Mouse (Mus musculus) hindbrain, embryonic 14.5 days (tissue): ENCODE results near the gene Tmem30b. TPM values are rescaled to one million over a fixed set of nuclear protein-coding genes. Genes with fewer than 3 reads are reported as not detected.

Source experiments
- ATAC-seq: fragments of 200-750 bp; cut with Nextera tagmentation; 2 replicates; pipeline ENCODE4 v1.8.0; 2017; ENCODE audit warnings: moderate number of reproducible peaks, mild to moderate bottlenecking, moderate TSS enrichment, moderate library complexity; ENCODE audit not compliant: low FRiP score
- DNase-seq: peaks from one replicate; pipeline ENCODE4 v3.0.0-alpha.2; 2015; ENCODE audit warnings: low spot score
- H3K27ac ChIP-seq: fragments of 300-500 bp; sonication (generic); 2 replicates; pipeline ENCODE4 v1.5.1; 2014; ENCODE audit warnings: mild to moderate bottlenecking, moderate library complexity
- H3K27me3 ChIP-seq: fragments of 300-500 bp; sonication (generic); 2 replicates; pipeline ENCODE4 v1.6.1; 2014; ENCODE audit warnings: mild to moderate bottlenecking, low read length, mixed read lengths; ENCODE audit not compliant: control insufficient read depth, insufficient read depth
- H3K36me3 ChIP-seq: fragments of 300-500 bp; sonication (generic); replicated peaks from 2 replicates; pipeline ENCODE4 v1.6.1; 2014; ENCODE audit not compliant: control insufficient read depth, insufficient read depth
- H3K4me1 ChIP-seq: fragments of 300-500 bp; sonication (generic); replicated peaks from 2 replicates; pipeline ENCODE4 v1.6.1; 2014; ENCODE audit warnings: antibody characterized with exemption, low read length, mixed read lengths; ENCODE audit not compliant: control insufficient read depth, insufficient read depth
- H3K4me2 ChIP-seq: fragments of 300-500 bp; sonication (generic); replicated peaks from 2 replicates; pipeline ENCODE4 v1.6.1; 2014; ENCODE audit warnings: mild to moderate bottlenecking, moderate library complexity
- H3K4me3 ChIP-seq: fragments of 300-500 bp; sonication (generic); replicated peaks from 2 replicates; pipeline ENCODE4 v1.5.1; 2014; ENCODE audit warnings: mild to moderate bottlenecking, low read length
- H3K9ac ChIP-seq: fragments of 300-500 bp; sonication (generic); 2 replicates; pipeline ENCODE4 v1.6.1; 2014
- H3K9me3 ChIP-seq: fragments of 300-500 bp; sonication (generic); 2 replicates; pipeline ENCODE4 v1.6.1; 2016; ENCODE audit warnings: low read length; ENCODE audit not compliant: control insufficient read depth
- WGBS: fragments of 180-500 bp; shearing (Covaris S2); extraction: QIAGEN DNeasy Blood & Tissue Kit; methylation state at CpG from one replicate; pipeline ENCODE4 v1.1.7; 2014; 5-methylcytosine and 5-hydroxymethylcytosine counted together
- polyA plus RNA-seq: library from polyadenylated mRNA; unstranded; fragments of >200 nt; fragmentation: Nextera tagmentation; extraction: Ambion mirVana; gene quantifications from 2 replicates; pipeline ENCODE4 v1.2.1, GENCODE M21; 2014

Gene Tmem30b
- polyA plus RNA-seq, 1 experiment from 2014 or later: 0.15 TPM

- ATAC-seq (no peak), DNase-seq (no peak)
- Histone ChIP-seq H3K4me2 (no peak overlapping the region), H3K9ac (no peak overlapping the region), H3K4me3 (no peak overlapping the region), H3K9me3 (no peaks in the 10 kb centered on the region), H3K4me1 (no peaks in the 10 kb centered on the region), H3K27me3 (no peaks in the 10 kb centered on the region), H3K27ac (no peak overlapping the region), H3K36me3 (no peaks in the 10 kb centered on the region)
- 76% methylated on average over 6 of the region's 6 CpGs for WGBS
These were observed 31.5 kb downstream of the Tmem30b start for GRCm38 (mm10) chr12:73514722-73515121.

DNA sequence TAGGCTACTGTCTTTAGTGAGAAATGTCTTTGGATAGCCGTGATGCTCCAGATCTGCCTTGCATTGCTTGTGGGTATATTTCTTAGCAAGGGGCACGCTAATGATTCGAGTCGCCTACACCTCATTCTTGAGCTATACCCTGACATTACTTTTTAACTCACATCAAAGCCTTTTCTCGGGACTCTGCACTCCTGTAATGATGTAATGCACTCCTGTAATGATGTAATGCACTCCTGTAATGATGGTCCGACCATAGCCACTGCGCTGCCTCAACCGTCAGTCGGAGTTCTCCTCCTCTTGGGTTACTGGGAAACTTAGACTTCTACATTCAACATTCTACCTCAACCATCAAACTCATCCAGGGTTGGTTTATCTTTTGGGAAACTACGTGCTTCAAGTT, 32.2 kb downstream of the Tmem30b start:
- no peak overlapping the region for H3K4me2 ChIP-seq
- no peak for DNase-seq
- H3K4me3 ChIP-seq: no peak overlapping the region
- H3K27ac ChIP-seq: no peak overlapping the region
- H3K27me3 ChIP-seq: no peaks in the 10 kb centered on the region
- WGBS: 92% methylated on average over 10 of the region's 10 CpGs
- ATAC-seq: no peak
- no peaks in the 10 kb centered on the region for H3K4me1 ChIP-seq
- H3K9ac ChIP-seq: no peak overlapping the region
- no peaks in the 10 kb centered on the region for H3K9me3 ChIP-seq
- no peaks in the 10 kb centered on the region for H3K36me3 ChIP-seq

- Histone ChIP-seq H3K27ac (no peak overlapping the region), H3K4me2 (no peak overlapping the region), H3K4me1 (no peaks in the 10 kb centered on the region), H3K36me3 (no peaks in the 10 kb centered on the region), H3K9ac (no peak overlapping the region), H3K27me3 (no peaks in the 10 kb centered on the region), H3K4me3 (no peak overlapping the region), H3K9me3 (no peaks in the 10 kb centered on the region)
- ATAC-seq: no peak
- no peak for DNase-seq
- WGBS: 82% methylated on average over 16 of the region's 16 CpGs
These were observed 34.6 kb downstream of the Tmem30b start for GRCm38 (mm10) chr12:73511467-73512047.

GRCm38 (mm10) chr12:73507105-73507504, 39.1 kb downstream of the Tmem30b start:
- Histone ChIP-seq H3K27me3 (no peaks in the 10 kb centered on the region), H3K27ac (no peak overlapping the region), H3K9me3 (no peaks in the 10 kb centered on the region), H3K4me1 (no peaks in the 10 kb centered on the region), H3K4me3 (no peak overlapping the region), H3K4me2 (no peak overlapping the region), H3K9ac (no peak overlapping the region), H3K36me3 (no peaks in the 10 kb centered on the region)
- ATAC-seq (no peak), DNase-seq (no peak)
- WGBS: 83% methylated on average over 14 of the region's 14 CpGs

DNA sequence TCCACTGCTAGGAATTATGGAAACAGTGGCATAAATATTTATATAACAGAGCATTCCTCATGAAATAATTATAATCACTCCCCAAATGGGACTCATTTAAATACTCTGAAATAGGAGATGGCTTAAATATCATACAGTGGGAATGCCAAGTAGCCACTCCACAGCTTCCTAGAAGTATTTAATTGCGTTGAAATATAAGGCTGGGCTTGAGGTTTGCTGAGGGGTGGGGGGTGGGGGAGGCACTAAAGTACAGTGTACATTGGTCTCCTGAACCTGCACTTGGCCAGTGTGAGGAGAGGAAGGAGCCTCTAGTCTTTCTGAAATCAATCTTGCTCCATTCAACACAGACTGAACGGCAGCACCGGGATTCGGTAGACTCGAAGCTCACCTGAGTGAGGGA, 39.5 kb downstream of the Tmem30b start:
- no peaks in the 10 kb centered on the region for H3K27me3 ChIP-seq
- no peaks in the 10 kb centered on the region for H3K9me3 ChIP-seq
- WGBS: 85% methylated on average over 5 of the region's 5 CpGs
- no peak overlapping the region for H3K4me2 ChIP-seq
- no peak for ATAC-seq
- H3K9ac ChIP-seq: no peak overlapping the region
- no peaks in the 10 kb centered on the region for H3K36me3 ChIP-seq
- no peak overlapping the region for H3K27ac ChIP-seq
- no peaks in the 10 kb centered on the region for H3K4me1 ChIP-seq
- H3K4me3 ChIP-seq: no peak overlapping the region
- DNase-seq: no peak

- Histone ChIP-seq H3K36me3 (no peaks in the 10 kb centered on the region), H3K4me2 (no peak overlapping the region), H3K27ac (no peak overlapping the region), H3K4me1 (no peaks in the 10 kb centered on the region; the same call in 1 of the 2 replicates), H3K4me3 (no peak overlapping the region), H3K27me3 (no peaks in the 10 kb centered on the region), H3K9me3 (no peaks in the 10 kb centered on the region), H3K9ac (no peak overlapping the region)
- ATAC-seq: no peak
- WGBS: 68% methylated on average over 5 of the region's 5 CpGs
- no peak for DNase-seq
These were observed 45.4 kb downstream of the Tmem30b start for GRCm38 (mm10) chr12:73500689-73501326.

DNA sequence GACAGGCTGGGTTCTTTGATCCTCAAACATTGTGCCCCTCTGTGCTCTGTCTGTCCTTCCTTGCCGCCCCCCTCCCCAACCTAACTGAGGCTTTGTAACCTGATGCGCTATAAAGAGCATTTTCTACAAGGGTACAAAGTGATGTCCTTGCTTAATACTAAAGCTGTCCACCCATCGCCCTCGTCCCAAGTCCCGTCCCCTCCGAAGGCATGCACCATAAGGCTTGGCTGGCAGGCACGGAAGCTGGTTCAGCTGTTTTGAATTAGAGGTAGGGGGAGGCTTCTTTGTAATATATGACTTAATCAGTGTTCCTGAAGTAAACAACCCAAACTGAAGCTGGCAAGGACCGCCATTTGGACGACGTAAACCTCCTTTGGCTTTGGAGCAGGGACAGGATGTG, 51.0 kb downstream of the Tmem30b start:
- no peaks in the 10 kb centered on the region for H3K36me3 ChIP-seq
- no peaks in the 10 kb centered on the region for H3K9me3 ChIP-seq
- H3K27ac ChIP-seq: no peak overlapping the region
- H3K4me1 ChIP-seq: no peaks in the 10 kb centered on the region; the same call in 1 of the 2 replicates
- no peak for DNase-seq
- H3K4me3 ChIP-seq: no peak overlapping the region
- no peak for ATAC-seq
- H3K27me3 ChIP-seq: no peaks in the 10 kb centered on the region
- no peak overlapping the region for H3K9ac ChIP-seq
- WGBS: 83% methylated on average over 10 of the region's 10 CpGs
- no peak overlapping the region for H3K4me2 ChIP-seq

GRCm38 (mm10) chr12:73493929-73494530, 52.2 kb downstream of the Tmem30b start:
- Histone ChIP-seq H3K9ac (no peak overlapping the region), H3K4me3 (no peak overlapping the region), H3K27me3 (no peaks in the 10 kb centered on the region), H3K36me3 (no peaks in the 10 kb centered on the region), H3K9me3 (no peaks in the 10 kb centered on the region), H3K4me1 (no peaks in the 10 kb centered on the region; the same call in 1 of the 2 replicates), H3K27ac (no peak overlapping the region), H3K4me2 (no peak overlapping the region)
- DNase-seq (no peak), ATAC-seq (no peak)
- 90% methylated on average over 16 of the region's 16 CpGs for WGBS
